Mouse (Mus musculus): ENCODE results near the gene Gm11985. TPM values are rescaled to one million over a fixed set of nuclear protein-coding genes. Genes with fewer than 3 reads are reported as not detected.

The Gm11985 gene
- polyA plus RNA-seq, 1 experiment: 0.10 TPM

- Histone ChIP-seq H3K4me1 (ENCODE audit: control insufficient read depth, insufficient read depth, low read length) (no peaks in the 10 kb centered on the region), H3K4me3 (ENCODE audit: control insufficient read depth, low read depth, low read length) (no peak overlapping the region), H3K36me3 (ENCODE audit: control insufficient read depth, insufficient read depth, low read length) (no peaks in the 10 kb centered on the region), H3K27me3 (ENCODE audit: control insufficient read depth, insufficient read depth, low read length) (no peaks in the 10 kb centered on the region), H3K27ac (ENCODE audit: control insufficient read depth, insufficient read depth, low read depth, low read length) (no peak overlapping the region)
- no peak for TF ChIP-seq CTCF (IDR thresholded peaks at IDR 0.05; ENCODE audit: control insufficient read depth, insufficient read depth, insufficient replicate concordance, low read depth, low read length)
These were observed 30.2 kb downstream of the Gm11985 start for GRCm38 (mm10) chr11:7158196-7158595.

GRCm38 (mm10) chr11:7156427-7156826 lies 31.9 kb downstream of the Gm11985 start:
- Histone ChIP-seq H3K27ac (ENCODE audit: control insufficient read depth, insufficient read depth, low read depth, low read length) (no peak overlapping the region), H3K4me1 (ENCODE audit: control insufficient read depth, insufficient read depth, low read length) (no peaks in the 10 kb centered on the region), H3K27me3 (ENCODE audit: control insufficient read depth, insufficient read depth, low read length) (no peaks in the 10 kb centered on the region), H3K36me3 (ENCODE audit: control insufficient read depth, insufficient read depth, low read length) (no peaks in the 10 kb centered on the region), H3K4me3 (ENCODE audit: control insufficient read depth, low read depth, low read length) (no peak overlapping the region)
- no peak for TF ChIP-seq CTCF (IDR thresholded peaks at IDR 0.05; ENCODE audit: control insufficient read depth, insufficient read depth, insufficient replicate concordance, low read depth, low read length)
- TF ChIP-seq POLR2A (IDR thresholded peaks at IDR 0.05; ENCODE audit: control insufficient read depth, low read depth, low read length): no peak

- H3K27ac ChIP-seq (ENCODE audit: control insufficient read depth, insufficient read depth, low read depth, low read length): no peak overlapping the region
- TF ChIP-seq POLR2A (IDR thresholded peaks at IDR 0.05; ENCODE audit: control insufficient read depth, low read depth, low read length) (no peak), CTCF (IDR thresholded peaks at IDR 0.05; ENCODE audit: control insufficient read depth, insufficient read depth, insufficient replicate concordance, low read depth, low read length) (no peak)
These were observed 35.3 kb downstream of the Gm11985 start for GRCm38 (mm10) chr11:7153081-7153480.

GRCm38 (mm10) chr11:7152371-7152770 lies 36.0 kb downstream of the Gm11985 start:
- Histone ChIP-seq H3K4me3 (ENCODE audit: control insufficient read depth, low read depth, low read length) (no peak overlapping the region), H3K27ac (ENCODE audit: control insufficient read depth, insufficient read depth, low read depth, low read length) (no peak overlapping the region), H3K27me3 (ENCODE audit: control insufficient read depth, insufficient read depth, low read length) (no peaks in the 10 kb centered on the region), H3K4me1 (ENCODE audit: control insufficient read depth, insufficient read depth, low read length) (no peaks in the 10 kb centered on the region), H3K36me3 (ENCODE audit: control insufficient read depth, insufficient read depth, low read length) (no peaks in the 10 kb centered on the region)
- TF ChIP-seq POLR2A (IDR thresholded peaks at IDR 0.05; ENCODE audit: control insufficient read depth, low read depth, low read length): no peak

More at GRCm38 (mm10) chr11:7153081-7153480, 35.3 kb downstream of the Gm11985 start:
- no peak overlapping the region for H3K4me3 ChIP-seq (ENCODE audit: control insufficient read depth, low read depth, low read length)
- H3K4me1 ChIP-seq (ENCODE audit: control insufficient read depth, insufficient read depth, low read length): no peaks in the 10 kb centered on the region
- no peaks in the 10 kb centered on the region for H3K36me3 ChIP-seq (ENCODE audit: control insufficient read depth, insufficient read depth, low read length)
- no peaks in the 10 kb centered on the region for H3K27me3 ChIP-seq (ENCODE audit: control insufficient read depth, insufficient read depth, low read length)

GRCm38 (mm10) chr11:7150511-7150910 lies 37.9 kb downstream of the Gm11985 start:
- Histone ChIP-seq H3K27me3 (ENCODE audit: control insufficient read depth, insufficient read depth, low read length) (no peaks in the 10 kb centered on the region), H3K27ac (ENCODE audit: control insufficient read depth, insufficient read depth, low read depth, low read length) (no peak overlapping the region), H3K4me1 (ENCODE audit: control insufficient read depth, insufficient read depth, low read length) (no peaks in the 10 kb centered on the region), H3K36me3 (ENCODE audit: control insufficient read depth, insufficient read depth, low read length) (no peaks in the 10 kb centered on the region), H3K4me3 (ENCODE audit: control insufficient read depth, low read depth, low read length) (no peak overlapping the region)
- TF ChIP-seq POLR2A (IDR thresholded peaks at IDR 0.05; ENCODE audit: control insufficient read depth, low read depth, low read length): no peak
- TF ChIP-seq CTCF (IDR thresholded peaks at IDR 0.05; ENCODE audit: control insufficient read depth, insufficient read depth, insufficient replicate concordance, low read depth, low read length): no peak

GRCm38 (mm10) chr11:7149471-7149870 lies 38.9 kb downstream of the Gm11985 start:
- Histone ChIP-seq H3K36me3 (ENCODE audit: control insufficient read depth, insufficient read depth, low read length) (no peaks in the 10 kb centered on the region), H3K4me1 (ENCODE audit: control insufficient read depth, insufficient read depth, low read length) (no peaks in the 10 kb centered on the region)
- no peak for TF ChIP-seq CTCF (IDR thresholded peaks at IDR 0.05; ENCODE audit: control insufficient read depth, insufficient read depth, insufficient replicate concordance, low read depth, low read length)
- no peak for TF ChIP-seq POLR2A (IDR thresholded peaks at IDR 0.05; ENCODE audit: control insufficient read depth, low read depth, low read length)

GRCm38 (mm10) chr11:7147945-7148344 lies 40.4 kb downstream of the Gm11985 start:
- no peaks in the 10 kb centered on the region for H3K27me3 ChIP-seq (ENCODE audit: control insufficient read depth, insufficient read depth, low read length)
- no peaks in the 10 kb centered on the region for H3K4me1 ChIP-seq (ENCODE audit: control insufficient read depth, insufficient read depth, low read length)
- no peak overlapping the region for H3K27ac ChIP-seq (ENCODE audit: control insufficient read depth, insufficient read depth, low read depth, low read length)
- TF ChIP-seq CTCF (IDR thresholded peaks at IDR 0.05; ENCODE audit: control insufficient read depth, insufficient read depth, insufficient replicate concordance, low read depth, low read length) (no peak), POLR2A (IDR thresholded peaks at IDR 0.05; ENCODE audit: control insufficient read depth, low read depth, low read length) (no peak)
- H3K4me3 ChIP-seq (ENCODE audit: control insufficient read depth, low read depth, low read length): no peak overlapping the region
- H3K36me3 ChIP-seq (ENCODE audit: control insufficient read depth, insufficient read depth, low read length): no peaks in the 10 kb centered on the region

More at GRCm38 (mm10) chr11:7149471-7149870, 38.9 kb downstream of the Gm11985 start:
- Histone ChIP-seq H3K27me3 (ENCODE audit: control insufficient read depth, insufficient read depth, low read length) (no peaks in the 10 kb centered on the region), H3K27ac (ENCODE audit: control insufficient read depth, insufficient read depth, low read depth, low read length) (no peak overlapping the region), H3K4me3 (ENCODE audit: control insufficient read depth, low read depth, low read length) (no peak overlapping the region)

- no peak overlapping the region for H3K4me3 ChIP-seq (ENCODE audit: control insufficient read depth, low read depth, low read length)
- no peak overlapping the region for H3K27ac ChIP-seq (ENCODE audit: control insufficient read depth, insufficient read depth, low read depth, low read length)
- no peaks in the 10 kb centered on the region for H3K27me3 ChIP-seq (ENCODE audit: control insufficient read depth, insufficient read depth, low read length)
- no peak for TF ChIP-seq CTCF (IDR thresholded peaks at IDR 0.05; ENCODE audit: control insufficient read depth, insufficient read depth, insufficient replicate concordance, low read depth, low read length)
- no peak for TF ChIP-seq POLR2A (IDR thresholded peaks at IDR 0.05; ENCODE audit: control insufficient read depth, low read depth, low read length)
- no peaks in the 10 kb centered on the region for H3K36me3 ChIP-seq (ENCODE audit: control insufficient read depth, insufficient read depth, low read length)
- no peaks in the 10 kb centered on the region for H3K4me1 ChIP-seq (ENCODE audit: control insufficient read depth, insufficient read depth, low read length)
These were observed 40.8 kb downstream of the Gm11985 start for GRCm38 (mm10) chr11:7147536-7147935.
